Mouse (Mus musculus): Measurements from ENCODE around the gene Slc15a2. TPM values are rescaled to one million over a fixed set of nuclear protein-coding genes. Genes with fewer than 3 reads are reported as not detected.

The Slc15a2 gene
- polyA plus RNA-seq, 2 experiments = 4.2 to 6.9 TPM

DNA sequence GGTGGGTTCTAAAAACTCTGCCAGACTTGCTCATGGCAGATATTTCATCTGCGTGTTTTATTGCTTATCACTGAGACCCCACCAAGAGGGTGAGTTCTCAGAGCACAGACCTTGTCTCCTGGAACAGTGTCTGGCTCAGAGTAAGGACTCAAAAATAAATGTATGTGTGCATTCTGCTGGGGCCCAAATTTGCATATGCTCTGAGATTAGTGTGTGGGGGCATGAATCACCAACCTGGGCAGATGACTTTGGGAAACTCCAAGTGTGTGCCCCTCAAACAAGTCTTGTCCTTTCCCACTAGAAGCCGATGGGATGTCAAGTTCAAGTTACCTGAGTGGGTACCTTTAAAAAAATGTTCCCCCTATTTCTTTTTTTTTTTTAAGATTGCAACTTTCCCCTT, 84.3 kb downstream of the Slc15a2 start:
- Histone ChIP-seq H3K9ac (ENCODE audit: low read depth, low read length, severe bottlenecking) (no peak overlapping the region), H3K27me3 (ENCODE audit: control insufficient read depth, insufficient read depth, low read length) (no peaks in the 10 kb centered on the region), H3K4me1 (ENCODE audit: control insufficient read depth, insufficient read depth, low read length) (no peaks in the 10 kb centered on the region), H3K27ac (replicated peaks; ENCODE audit: low read depth, low read length) (no peak overlapping the region), H3K9me3 (ENCODE audit: control insufficient read depth, low read length) (no peaks in the 10 kb centered on the region), H3K4me3 (replicated peaks; ENCODE audit: low read length) (no peak overlapping the region), H3K4me2 (replicated peaks; ENCODE audit: low read depth, low read length, severe bottlenecking) (no peak overlapping the region), H3K36me3 (ENCODE audit: control insufficient read depth, insufficient read depth, low read length) (no peaks in the 10 kb centered on the region)
- WGBS = 78% methylated on average over 2 of the region's 2 CpGs
- TF ChIP-seq POLR2A (IDR thresholded peaks at IDR 0.05; ENCODE audit: borderline replicate concordance, extremely low read depth, insufficient read depth, insufficient read length) = no peak
- DNase-seq (ENCODE audit: low spot score) (no peak), ATAC-seq (ENCODE audit: low FRiP score, low read depth) (no peak)

Small RNAs within 50 kb of the gene (microRNA-seq; reads per million reads assigned to microRNA genes)
- not detected for gene Gm22617

Other genes with a start within 250 kb of the Slc15a2 start
- gene Casr, start 222.8 kb downstream of the Slc15a2 start, polyA plus RNA-seq (2012; rRNA removed) = 0.16 and 0.36 TPM in 2 replicates
- gene Casr, start 222.8 kb downstream of the Slc15a2 start, polyA plus RNA-seq (2014; fragmentation: Nextera tagmentation; extraction: Ambion mirVana) = 0.40 and 0.82 TPM in 2 replicates
- gene Cd86, start 118.9 kb downstream of the Slc15a2 start, polyA plus RNA-seq (2012; rRNA removed) = 1.2 and 1.7 TPM in 2 replicates
- 2.2 and 2.4 TPM in 2 replicates for gene Cd86, start 118.9 kb downstream of the Slc15a2 start, polyA plus RNA-seq (2014; fragmentation: Nextera tagmentation; extraction: Ambion mirVana)
- gene Ildr1, start 91.0 kb downstream of the Slc15a2 start, polyA plus RNA-seq (2012; rRNA removed) = 0.92 and 0.97 TPM in 2 replicates
- 1.3 and 1.6 TPM in 2 replicates for gene Ildr1, start 91.0 kb downstream of the Slc15a2 start, polyA plus RNA-seq (2014; fragmentation: Nextera tagmentation; extraction: Ambion mirVana)
- 17.5 and 26.7 TPM in 2 replicates for gene Iqcb1, start 43.4 kb upstream of the Slc15a2 start, polyA plus RNA-seq (2012; rRNA removed)
- gene Iqcb1, start 43.4 kb upstream of the Slc15a2 start, polyA plus RNA-seq (2014; fragmentation: Nextera tagmentation; extraction: Ambion mirVana) = 39.9 and 43.8 TPM in 2 replicates
- 1.4 and 2.4 TPM in 2 replicates for gene Eaf2, start 90.0 kb upstream of the Slc15a2 start, polyA plus RNA-seq (2012; rRNA removed)
- 4.8 and 6.8 TPM in 2 replicates for gene Eaf2, start 90.0 kb upstream of the Slc15a2 start, polyA plus RNA-seq (2014; fragmentation: Nextera tagmentation; extraction: Ambion mirVana)
- 52.4 and 82.1 TPM in 2 replicates for gene Golgb1, start 90.2 kb upstream of the Slc15a2 start, polyA plus RNA-seq (2012; rRNA removed)
- 123 TPM in 2 replicates for gene Golgb1, start 90.2 kb upstream of the Slc15a2 start, polyA plus RNA-seq (2014; fragmentation: Nextera tagmentation; extraction: Ambion mirVana)
- 5.3 and 7.7 TPM in 2 replicates for gene Hcls1, start 150.0 kb upstream of the Slc15a2 start, polyA plus RNA-seq (2012; rRNA removed)
- gene Hcls1, start 150.0 kb upstream of the Slc15a2 start, polyA plus RNA-seq (2014; fragmentation: Nextera tagmentation; extraction: Ambion mirVana) = 2.3 and 3.3 TPM in 2 replicates
- 0.26 and 0.32 TPM in 2 replicates for gene Fbxo40, start 205.5 kb upstream of the Slc15a2 start, polyA plus RNA-seq (2012; rRNA removed)
- 0.43 and 0.44 TPM in 2 replicates for gene Fbxo40, start 205.5 kb upstream of the Slc15a2 start, polyA plus RNA-seq (2014; fragmentation: Nextera tagmentation; extraction: Ambion mirVana)
- 5.5 and 6.5 TPM in 2 replicates for gene Polq, start 226.8 kb upstream of the Slc15a2 start, polyA plus RNA-seq (2012; rRNA removed)
- gene Polq, start 226.8 kb upstream of the Slc15a2 start, polyA plus RNA-seq (2014; fragmentation: Nextera tagmentation; extraction: Ambion mirVana) = 5.5 and 6.1 TPM in 2 replicates

All from limb, embryonic 14.5 days (tissue).